Mouse (Mus musculus) layer of hippocampus, postnatal 14 days (tissue): ENCODE data around the gene Bcl2l12. TPM values are rescaled to one million over a fixed set of nuclear protein-coding genes. Genes with fewer than 3 reads are reported as not detected.
A peak's percentile ranks its signal among the peaks of the same experiment; 100 is the strongest.

ENCODE experiments used
- DNase-seq, 2 experiments: peaks; one replicate each; pipeline ENCODE4 v3.0.0; 2021 to 2022; ENCODE audit warnings: low spot score in 2 of 2, mixed read lengths in 1 of 2
- total RNA-seq, 2 experiments: library from RNA; stranded (reverse); gene quantifications; 2 replicates each; pipeline ENCODE4 v1.2.3; 2021

Gene Bcl2l12
- total RNA-seq, 2 experiments from 2014 or later: 2.0 to 3.9 TPM

GRCm38 (mm10) chr7:45019031-45019571 lies 20.6 kb upstream of the Bcl2l12 start:
- no peak for DNase-seq

- peak; percentile 68 to 93 for DNase-seq
Measured at GRCm38 (mm10) chr7:45017242-45018061, 18.9 kb upstream of the Bcl2l12 start, which contains the start of gene Rras. Gene Rras (plus strand): TSS chr7:45017961.

DNA sequence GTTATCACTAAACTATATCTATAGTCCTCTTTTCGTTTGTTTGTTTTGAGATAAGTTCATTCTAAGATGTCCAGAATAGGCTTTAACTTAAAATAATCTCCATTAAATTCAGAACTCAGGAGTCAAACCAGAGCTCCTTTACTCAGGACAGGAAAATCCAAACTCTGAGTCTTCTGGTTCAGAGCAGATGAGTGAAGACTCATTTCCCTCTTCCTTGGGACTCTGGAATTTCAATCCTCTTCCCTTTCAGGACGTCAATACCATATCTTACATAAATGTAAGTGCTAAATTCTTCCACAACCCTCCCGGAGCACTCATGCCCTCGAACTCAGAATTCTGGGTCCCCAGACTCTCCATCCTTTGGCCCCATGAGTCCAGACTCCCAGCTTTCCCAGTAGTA lies 18.2 kb upstream of the Bcl2l12 start:
- DNase-seq: no peak

GRCm38 (mm10) chr7:45015957-45016612 lies 17.6 kb upstream of the Bcl2l12 start, which contains the start of gene Scaf1:
Gene Scaf1 (minus strand): TSS chr7:45016363.
- peak; percentile 99 to 100 for DNase-seq

- DNase-seq: no peak
Measured at GRCm38 (mm10) chr7:45015344-45015956, 16.9 kb upstream of the Bcl2l12 start.

GRCm38 (mm10) chr7:45014096-45014451 lies 15.6 kb upstream of the Bcl2l12 start:
- DNase-seq: no peak

DNA sequence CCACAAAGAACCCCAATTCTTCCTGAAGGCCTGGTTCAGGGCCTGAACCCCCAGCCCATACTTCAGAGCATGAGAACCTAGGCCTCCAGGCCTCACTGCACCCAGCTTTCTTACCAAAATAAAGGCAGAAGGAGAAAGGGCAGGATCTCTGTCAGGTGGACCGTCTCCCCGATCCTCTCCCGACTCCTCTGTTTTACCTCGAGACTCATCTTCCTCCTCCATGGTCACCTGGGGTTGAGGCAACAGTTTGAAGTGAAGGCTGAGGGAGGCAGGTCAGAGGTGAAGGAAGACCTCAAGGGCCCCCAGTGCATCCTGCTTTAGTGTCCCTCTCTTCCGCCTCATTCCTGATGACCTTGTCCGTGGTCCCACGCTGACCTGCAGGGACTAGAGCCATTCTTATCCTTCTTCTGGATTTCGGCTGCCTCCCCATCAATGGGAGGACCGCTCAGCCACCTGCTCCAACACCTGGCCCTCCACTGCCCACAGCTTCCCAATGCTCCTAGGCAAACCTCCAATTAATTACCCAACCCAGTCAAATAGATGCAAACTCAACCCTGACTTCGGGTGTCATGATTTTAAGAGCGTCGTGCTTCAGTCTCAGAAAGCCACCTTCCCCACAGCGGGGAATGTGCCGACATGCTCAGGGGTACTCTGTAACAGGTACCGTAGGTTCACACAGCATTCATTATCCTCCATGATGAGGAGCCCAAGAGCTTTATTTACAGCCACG lies 15.0 kb upstream of the Bcl2l12 start:
- no peak for DNase-seq

DNA sequence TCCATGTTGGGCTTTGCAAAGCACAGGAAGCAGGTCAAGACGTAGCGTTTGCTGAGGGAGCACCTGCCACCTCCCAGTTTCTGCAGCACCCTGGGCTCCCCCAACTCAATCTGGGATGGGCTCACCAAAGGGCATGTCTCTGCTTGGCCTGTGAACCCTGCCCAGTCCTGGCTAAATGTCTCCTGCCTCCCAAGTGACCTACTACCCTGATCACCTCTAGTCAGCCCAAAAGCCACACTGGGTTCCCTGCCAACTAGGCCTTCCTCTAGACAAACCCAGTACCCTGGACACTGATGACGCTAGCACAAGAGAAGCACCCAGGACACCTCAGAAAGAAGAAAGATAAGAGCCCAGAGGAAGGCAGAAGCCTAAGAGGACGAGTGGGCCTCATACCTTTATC lies 14.3 kb upstream of the Bcl2l12 start:
- DNase-seq: no peak

DNA sequence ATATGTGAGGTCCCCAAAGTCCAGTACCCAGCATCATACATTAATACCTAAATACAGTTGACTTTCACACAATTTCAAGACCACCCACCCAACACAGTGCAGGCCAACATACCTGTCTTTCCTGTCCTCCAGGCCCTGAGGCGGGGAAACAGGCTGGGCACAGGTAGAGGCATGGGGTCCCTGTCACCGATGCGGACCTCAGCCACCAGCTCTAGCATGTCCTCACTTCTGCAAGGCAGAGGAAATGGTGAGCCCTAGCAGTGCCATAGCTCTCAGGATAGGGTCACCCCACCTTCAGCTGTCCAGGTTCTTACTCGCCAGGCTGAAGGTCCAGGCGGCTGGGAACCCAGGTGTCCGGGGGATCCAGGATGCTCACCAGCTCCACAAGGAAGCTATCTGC lies 13.5 kb upstream of the Bcl2l12 start:
- no peak for DNase-seq

DNA sequence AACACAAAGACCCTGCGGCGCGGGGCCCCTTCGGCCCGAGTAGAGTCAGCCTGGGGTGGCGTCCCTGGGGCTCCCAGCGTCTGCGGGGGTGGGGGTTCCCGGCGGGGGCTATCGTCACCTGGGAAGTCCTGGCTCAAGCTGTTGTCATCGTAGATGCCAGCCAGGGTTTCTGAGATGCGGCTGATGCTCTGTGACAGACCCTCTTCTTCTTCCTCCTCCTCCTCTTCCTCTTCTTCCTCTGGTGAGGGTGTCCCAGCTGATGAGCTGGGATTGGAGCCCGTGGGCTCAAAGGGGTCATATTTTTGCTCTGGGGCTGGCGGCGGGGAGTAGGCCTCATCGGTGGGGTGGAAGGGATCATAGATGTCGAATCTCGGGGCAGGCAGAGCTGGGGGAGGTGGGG lies 9.9 kb upstream of the Bcl2l12 start:
- DNase-seq: no peak

GRCm38 (mm10) chr7:45007846-45008245 lies 9.3 kb upstream of the Bcl2l12 start:
- DNase-seq: no peak

DNA sequence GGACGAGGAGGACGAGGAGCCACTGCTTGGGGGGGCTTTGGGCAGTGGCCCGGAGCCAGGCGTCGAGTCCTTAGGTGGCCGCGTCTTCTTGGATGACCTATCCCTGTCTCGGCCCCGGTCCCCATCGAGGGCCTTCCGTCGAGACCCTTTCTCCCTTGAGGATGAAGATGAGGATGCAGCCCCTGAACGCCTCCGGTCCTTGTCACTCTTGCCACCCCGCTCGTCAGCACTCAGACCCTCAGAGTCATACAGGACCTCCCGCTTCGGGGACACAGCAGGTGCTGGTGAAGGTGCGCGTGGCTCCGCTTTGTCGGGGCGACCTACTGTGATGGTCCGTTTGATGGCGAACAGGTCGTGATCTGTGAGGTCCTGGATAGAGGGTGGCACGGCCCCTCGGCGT lies 8.6 kb upstream of the Bcl2l12 start:
- no peak for DNase-seq

- DNase-seq: no peak
Measured at GRCm38 (mm10) chr7:45006503-45006902, 8.0 kb upstream of the Bcl2l12 start.

GRCm38 (mm10) chr7:45005321-45005992 lies 6.9 kb upstream of the Bcl2l12 start:
- DNase-seq: no peak

GRCm38 (mm10) chr7:45004546-45004945 lies 6.0 kb upstream of the Bcl2l12 start:
- DNase-seq: no peak

- no peak for DNase-seq
Measured at GRCm38 (mm10) chr7:45002440-45002839, 3.9 kb upstream of the Bcl2l12 start.

- no peak for DNase-seq
Measured at GRCm38 (mm10) chr7:45000539-45001114, 2.1 kb upstream of the Bcl2l12 start.

GRCm38 (mm10) chr7:44999753-45000152 lies 1.2 kb upstream of the Bcl2l12 start:
- DNase-seq: no peak

GRCm38 (mm10) chr7:44997940-44998428 lies 528 bp downstream of the Bcl2l12 start:
- DNase-seq: no peak
